Mouse (Mus musculus) liver, embryonic 14.5 days (tissue): ENCODE data around the gene Mad1l1.

Experiments used
- CTCF ChIP-seq: IDR thresholded peaks from 2 replicates; pipeline ENCODE4 v1.5.1; 2016; ENCODE audit warnings: antibody characterized with exemption, low read depth, control low read depth
- EP300 ChIP-seq: IDR thresholded peaks from 2 replicates; pipeline ENCODE4 v1.6.1; 2016; ENCODE audit warnings: antibody characterized with exemption, low read depth

GRCm38 (mm10) chr5:140186351-140186750, 135.0 kb downstream of the Mad1l1 start:
- TF ChIP-seq CTCF (no peak), EP300 (no peak)
